Mouse (Mus musculus) hematopoietic stem cell, adult 5-6 weeks (primary cell): ENCODE data around the gene 2700097O09Rik. TPM values are rescaled to one million over a fixed set of nuclear protein-coding genes. Genes with fewer than 3 reads are reported as not detected.
"Not testable (repeated sequence)": the region's sequence is repeated elsewhere in the genome, so short reads cannot be mapped to it uniquely, and the experiment has no call there.

ENCODE experiments used
- ATAC-seq, 2 experiments: fragments of 125-278 bp in 1 of 2; replicated peaks in 1 of 2; 2 replicates each; pipeline ENCODE4 v1.8.0; 2016 to 2017; ENCODE audit warnings: inconsistent platforms in 2 of 2, mild to moderate bottlenecking in 2 of 2, moderate number of reproducible peaks in 2 of 2, low read depth in 1 of 2, moderate TSS enrichment in 1 of 2; ENCODE audit not compliant: low FRiP score in 2 of 2, poor library complexity in 2 of 2, severe bottlenecking in 2 of 2, insufficient read depth in 1 of 2, low TSS enrichment in 1 of 2
- total RNA-seq: library from RNA; stranded (forward); fragments of 172-1452, 232-1000 nt; gene quantifications from 2 replicates; pipeline ENCODE4 v1.2.3, GENCODE M21; 2017

The 2700097O09Rik gene
- total RNA-seq, 1 experiment from 2014 or later = 7.3 TPM

- not testable (repeated sequence) for ATAC-seq
Measured at GRCm38 (mm10) chr12:55002532-55002931, 77.4 kb downstream of the 2700097O09Rik start.

- peak; percentile 97 to 98 for ATAC-seq
Measured at GRCm38 (mm10) chr12:54999016-54999690, 80.8 kb downstream of the 2700097O09Rik start.

DNA sequence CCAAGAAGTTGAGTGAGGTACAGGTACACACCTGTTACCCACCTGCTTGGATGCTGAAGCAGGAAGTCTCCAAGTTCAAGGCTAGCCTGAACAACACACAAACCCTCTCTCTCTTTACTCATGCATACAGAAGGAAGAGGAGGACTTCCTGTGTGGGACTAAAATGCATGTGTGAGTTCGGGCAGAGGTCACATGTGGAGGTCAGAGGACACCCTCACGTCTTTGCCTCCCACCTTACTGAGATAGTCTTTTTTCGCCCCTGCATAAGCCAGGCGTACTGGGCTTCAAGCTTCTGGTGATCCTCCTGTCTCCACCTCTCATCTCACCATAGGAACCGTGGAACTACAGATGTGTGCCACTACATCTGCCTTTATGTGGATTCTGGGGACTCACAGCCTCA is 81.5 kb downstream of the 2700097O09Rik start:
- ATAC-seq = peak in 1 of 2 experiments; percentile 21; a peak in 1 of 4 replicates

- ATAC-seq = no peak
Measured at GRCm38 (mm10) chr12:54996979-54997474, 82.9 kb downstream of the 2700097O09Rik start.

GRCm38 (mm10) chr12:54995965-54996364 is 83.9 kb downstream of the 2700097O09Rik start:
- ATAC-seq = no peak

Other genes with a start within 250 kb of the 2700097O09Rik start
- gene Cfl2, start 217.2 kb downstream of the 2700097O09Rik start, total RNA-seq = 26.1 and 51.2 TPM in 2 replicates
- gene Gm20403, start 93.6 kb downstream of the 2700097O09Rik start, total RNA-seq = not detected in 2 replicates
- 66.6 and 74.0 TPM in 2 replicates for gene Baz1a, start 65.8 kb downstream of the 2700097O09Rik start, total RNA-seq
- gene Srp54a, start 152 bp upstream of the 2700097O09Rik start, total RNA-seq = 131 and 262 TPM in 2 replicates
- gene Fam177a, start 44.4 kb upstream of the 2700097O09Rik start, total RNA-seq = 14.3 and 21.1 TPM in 2 replicates
- gene Srp54b, start 75.0 kb upstream of the 2700097O09Rik start, total RNA-seq = 35.8 and 71.0 TPM in 2 replicates
- 3.0 TPM in 1 of 2 replicates, not detected in the other for gene 1700047I17Rik2, start 119.5 kb upstream of the 2700097O09Rik start, total RNA-seq
- gene Srp54c, start 150.1 kb upstream of the 2700097O09Rik start, total RNA-seq = 93.1 and 110 TPM in 2 replicates
- gene 1110008L16Rik, start 219.5 kb upstream of the 2700097O09Rik start, total RNA-seq = 25.1 and 29.5 TPM in 2 replicates
- 26.2 and 30.3 TPM in 2 replicates for gene Ppp2r3c, start 222.9 kb upstream of the 2700097O09Rik start, total RNA-seq